Mouse (Mus musculus) midbrain, embryonic 10.5 days (tissue): ENCODE data around the gene Mex3d. TPM values are rescaled to one million over a fixed set of nuclear protein-coding genes. Genes with fewer than 3 reads are reported as not detected.
"Not testable (repeated sequence)": the region's sequence is repeated elsewhere in the genome, so short reads cannot be mapped to it uniquely, and the experiment has no call there.

Source experiments
- DNase-seq: peaks from one replicate; pipeline ENCODE4 v3.0.0-alpha.2; 2017; ENCODE audit warnings: low spot score
- H3K27ac ChIP-seq: fragments of 300-500 bp; sonication (generic); replicated peaks from 2 replicates; pipeline ENCODE4 v1.5.1; 2016; ENCODE audit warnings: mild to moderate bottlenecking
- H3K27me3 ChIP-seq: fragments of 300-500 bp; sonication (generic); 2 replicates; pipeline ENCODE4 v1.6.1; 2016; ENCODE audit warnings: low read depth, mild to moderate bottlenecking; ENCODE audit not compliant: poor library complexity, severe bottlenecking
- H3K36me3 ChIP-seq: fragments of 300-500 bp; sonication (generic); 2 replicates; pipeline ENCODE4 v1.6.1; 2016; ENCODE audit warnings: mild to moderate bottlenecking, moderate library complexity
- H3K4me1 ChIP-seq: fragments of 300-500 bp; sonication (generic); 2 replicates; pipeline ENCODE4 v1.6.1; 2016
- H3K4me3 ChIP-seq: fragments of 300-500 bp; sonication (generic); 2 replicates; pipeline ENCODE4 v1.5.1; 2016; ENCODE audit warnings: mild to moderate bottlenecking, moderate library complexity
- H3K9me3 ChIP-seq: fragments of 300-500 bp; sonication (generic); replicated peaks from 2 replicates; pipeline ENCODE4 v1.6.1; 2016; ENCODE audit warnings: mild to moderate bottlenecking
- WGBS: fragments of 180-500 bp; shearing (Covaris S2); methylation state at CpG from one replicate; pipeline ENCODE4 v1.1.7; 2016; 5-methylcytosine and 5-hydroxymethylcytosine counted together
- polyA plus RNA-seq: library from polyadenylated mRNA; unstranded; fragments of >200 nt; fragmentation: Nextera tagmentation; extraction: Ambion mirVana; gene quantifications from 2 replicates; pipeline ENCODE4 v1.2.1, GENCODE M21; 2016

Mex3d gene
- polyA plus RNA-seq, 1 experiment from 2014 or later: 6.3 TPM

DNA sequence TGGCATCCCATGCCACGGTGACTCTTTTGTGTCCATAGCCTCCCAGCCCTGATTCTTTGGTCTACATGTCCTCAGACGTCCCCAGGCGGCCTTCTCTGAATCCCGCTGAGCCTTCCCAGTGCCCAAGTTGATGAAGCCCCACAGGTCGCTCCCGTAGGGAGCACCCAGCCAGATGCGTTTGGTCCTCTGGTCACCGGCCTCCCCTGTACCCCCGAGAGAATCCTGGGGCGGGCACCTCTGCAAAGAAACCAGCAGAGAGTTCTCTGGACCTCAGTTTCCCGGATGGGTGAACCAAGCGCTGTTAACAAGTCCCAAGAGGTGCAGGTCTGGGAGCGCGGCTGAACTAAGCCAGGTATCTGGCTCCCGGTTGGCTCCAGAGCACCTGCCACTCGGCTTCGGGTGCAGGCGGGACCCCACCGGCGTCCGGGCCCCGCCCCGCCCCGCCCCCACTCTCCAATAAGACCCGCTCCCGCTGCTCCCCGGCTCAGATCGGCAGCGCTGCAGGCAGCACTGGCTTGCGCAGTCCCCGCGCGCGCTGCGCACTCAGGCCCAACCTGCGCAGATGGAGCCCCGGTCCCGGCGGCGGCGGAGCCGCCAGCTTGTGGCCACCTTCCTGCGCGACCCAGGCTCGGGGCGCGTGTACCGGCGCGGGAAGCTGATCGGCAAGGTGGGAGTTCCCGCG lies 31.3 kb downstream of the Mex3d start, which contains the start of gene Plk5:
Gene Plk5 (plus strand): TSS at position 459 of the 682 bp plus-strand sequence.
- DNase-seq: no peak
- Histone ChIP-seq H3K27ac (no peak within 1 kb of the TSS; the same call in 1 of the 2 replicates), H3K27me3 (peaks cover 100% of the 10 kb centered on the region), H3K4me3 (peak within 1 kb of the TSS; percentile 47), H3K4me1 (peaks cover 36% of the 10 kb centered on the region), H3K9me3 (no peaks in the 10 kb centered on the region), H3K36me3 (no peaks in the 10 kb centered on the region)
- WGBS: under 1% methylated on average over 53 of the region's 53 CpGs

DNA sequence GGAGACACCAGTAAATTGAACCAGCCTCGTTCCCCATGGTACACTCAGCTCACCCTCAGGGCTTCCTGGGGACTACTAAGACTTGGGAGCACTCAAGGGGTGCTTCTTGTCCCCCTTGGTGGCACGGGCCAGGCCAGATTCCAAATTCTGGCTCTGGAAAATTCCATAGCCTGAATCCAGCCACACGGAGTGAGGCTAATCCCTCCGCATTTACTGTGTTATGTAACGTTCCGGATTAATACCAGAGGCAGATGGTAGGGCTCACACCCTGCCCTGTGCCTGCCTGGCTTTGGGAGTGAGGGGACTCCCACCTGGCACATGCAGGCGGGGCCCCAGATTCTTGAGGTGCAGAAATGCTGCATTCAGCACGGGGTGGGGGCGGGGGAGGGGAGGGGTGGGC lies 32.0 kb downstream of the Mex3d start:
- no peaks in the 10 kb centered on the region for H3K36me3 ChIP-seq
- no peaks in the 10 kb centered on the region for H3K9me3 ChIP-seq
- H3K4me3 ChIP-seq: peak overlapping the region; percentile 47; the same call in 1 of the 2 replicates
- H3K27ac ChIP-seq: no peak overlapping the region
- peaks cover 100% of the 10 kb centered on the region for H3K27me3 ChIP-seq
- DNase-seq: no peak
- peaks cover 38% of the 10 kb centered on the region for H3K4me1 ChIP-seq
- 9% methylated on average over 9 of the region's 9 CpGs for WGBS

DNA sequence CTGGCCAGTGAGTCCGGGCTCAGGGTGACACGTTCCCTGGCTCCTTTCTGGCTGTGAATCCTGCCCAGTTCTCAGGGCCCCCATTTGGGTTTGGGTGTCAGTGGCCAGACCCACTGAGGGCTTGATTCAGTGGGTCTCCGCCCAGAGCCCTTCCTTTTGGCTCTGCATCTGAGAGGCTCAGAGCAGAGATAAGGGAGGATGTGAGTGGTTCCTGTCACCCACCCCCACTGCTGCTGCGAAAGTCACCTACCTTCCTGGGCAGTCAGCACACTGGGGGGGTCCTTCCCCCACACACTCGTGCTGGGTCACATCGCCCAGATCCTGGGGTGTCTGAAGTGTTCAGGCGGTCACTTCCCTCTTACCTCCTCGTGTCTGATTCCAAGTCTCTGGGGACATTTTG lies 34.7 kb downstream of the Mex3d start:
- Histone ChIP-seq H3K4me1 (peaks cover 52% of the 10 kb centered on the region), H3K27ac (no peak overlapping the region), H3K4me3 (no peak overlapping the region), H3K9me3 (no peaks in the 10 kb centered on the region), H3K36me3 (no peaks in the 10 kb centered on the region), H3K27me3 (peaks cover 100% of the 10 kb centered on the region)
- DNase-seq: no peak
- 69% methylated on average over 8 of the region's 8 CpGs for WGBS

DNA sequence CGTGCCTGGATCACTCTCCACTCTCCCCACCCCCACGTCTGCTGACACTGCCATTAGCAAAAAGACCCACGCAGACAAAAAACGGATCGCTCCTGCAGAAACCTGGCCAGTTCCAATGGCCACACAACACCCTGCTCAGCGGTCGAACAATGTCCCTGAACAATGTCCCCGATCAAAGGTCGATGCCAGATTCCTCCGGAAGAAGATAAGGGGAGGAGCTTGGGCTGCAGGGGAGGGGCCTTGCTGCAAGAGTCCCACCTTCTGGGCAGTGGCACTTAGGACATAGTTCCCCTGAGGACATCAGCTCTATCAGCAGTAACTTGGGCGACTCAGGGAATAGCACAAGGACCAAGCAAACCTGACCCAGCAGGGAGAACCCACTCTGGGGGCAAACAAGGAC lies 35.6 kb downstream of the Mex3d start:
- Histone ChIP-seq H3K27me3 (peaks cover 100% of the 10 kb centered on the region), H3K36me3 (no peaks in the 10 kb centered on the region), H3K9me3 (no peaks in the 10 kb centered on the region), H3K4me3 (no peak overlapping the region), H3K27ac (no peak overlapping the region), H3K4me1 (peaks cover 48% of the 10 kb centered on the region)
- WGBS: 23% methylated on average over 11 of the region's 11 CpGs
- DNase-seq: no peak

DNA sequence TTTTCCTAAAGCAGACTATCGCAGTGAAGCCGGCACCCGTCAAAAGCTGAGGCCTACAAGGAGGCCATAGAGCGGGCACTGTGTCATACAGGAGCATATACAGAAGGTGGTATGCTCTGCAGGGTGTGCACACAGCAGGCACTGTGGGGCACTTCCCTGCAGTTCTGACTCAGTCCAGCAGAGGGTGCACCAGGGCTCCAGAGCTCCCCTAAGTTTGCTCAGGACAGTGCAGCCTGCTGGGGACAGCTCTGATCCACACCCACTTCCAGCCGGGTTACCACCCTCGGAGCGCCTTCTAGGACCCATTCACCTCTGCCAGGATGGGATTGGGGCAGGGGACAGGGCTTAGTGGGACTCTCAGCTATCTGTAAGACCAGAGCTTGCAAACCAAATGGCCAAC lies 37.2 kb downstream of the Mex3d start:
- H3K27me3 ChIP-seq: peaks cover 100% of the 10 kb centered on the region
- H3K4me1 ChIP-seq: peaks cover 34% of the 10 kb centered on the region
- H3K9me3 ChIP-seq: no peaks in the 10 kb centered on the region
- H3K27ac ChIP-seq: no peak overlapping the region
- peak; percentile 87 for DNase-seq
- H3K4me3 ChIP-seq: peak overlapping the region; percentile 11; the same call in 1 of the 2 replicates
- 3% methylated on average over 7 of the region's 7 CpGs for WGBS
- H3K36me3 ChIP-seq: no peaks in the 10 kb centered on the region

DNA sequence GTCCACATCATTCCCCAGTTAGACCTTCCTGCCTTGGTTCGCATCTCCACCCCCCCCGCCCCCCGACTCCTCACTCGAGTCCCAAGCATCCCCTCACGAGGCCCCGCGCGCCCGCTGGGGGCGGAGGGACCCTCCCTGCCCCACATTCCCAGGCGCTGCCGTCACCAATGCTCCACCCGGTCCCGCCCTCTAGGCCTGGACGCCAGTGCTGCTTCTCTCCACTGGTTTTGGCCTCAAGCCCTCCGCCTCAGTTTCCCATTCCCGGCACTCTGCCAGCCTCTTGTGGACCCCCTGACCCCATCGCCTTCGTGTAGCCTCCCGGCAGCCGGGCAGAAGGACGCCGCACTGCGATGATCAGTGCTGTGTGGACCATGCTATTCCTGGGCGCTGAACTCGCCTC lies 38.5 kb downstream of the Mex3d start:
- H3K4me3 ChIP-seq: peak overlapping the region; percentile 48; the same call in 1 of the 2 replicates
- H3K4me1 ChIP-seq: peaks cover 40% of the 10 kb centered on the region
- H3K36me3 ChIP-seq: no peaks in the 10 kb centered on the region
- no peaks in the 10 kb centered on the region for H3K9me3 ChIP-seq
- H3K27me3 ChIP-seq: peaks cover 100% of the 10 kb centered on the region
- no peak overlapping the region for H3K27ac ChIP-seq
- WGBS: 15% methylated on average over 26 of the region's 26 CpGs
- DNase-seq: no peak

DNA sequence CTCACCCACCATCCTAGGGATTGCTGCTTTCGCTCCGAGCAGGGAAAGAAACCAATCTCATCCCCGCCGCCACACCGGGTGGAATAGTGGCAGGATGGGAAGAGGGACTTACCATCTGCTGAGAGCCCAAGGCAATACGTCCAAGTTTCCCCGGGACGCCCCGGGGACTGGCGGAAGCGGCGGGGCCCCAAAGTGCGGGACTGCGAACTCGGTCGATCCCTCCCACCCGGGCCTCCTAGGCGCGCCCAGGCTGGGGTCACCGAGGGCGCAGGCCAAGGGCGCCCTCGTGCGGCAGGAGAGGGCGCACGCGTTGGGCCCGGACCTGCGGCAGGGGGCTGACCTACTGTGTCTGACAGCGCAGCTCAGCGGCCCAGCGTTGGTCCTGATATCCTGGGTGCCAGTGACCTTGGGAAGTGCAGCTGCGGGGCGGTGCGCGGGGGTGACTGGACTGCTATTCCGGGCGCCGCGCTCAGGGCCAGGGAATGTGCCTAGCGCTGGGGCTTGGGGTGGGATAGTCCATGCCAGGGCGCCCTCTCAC lies 39.1 kb downstream of the Mex3d start, which contains the start of gene Adamtsl5:
Gene Adamtsl5 (minus strand): TSS at position 169 of the 538 bp plus-strand sequence.
- DNase-seq: peak; percentile 74
- Histone ChIP-seq H3K27ac (no peak within 1 kb of the TSS; the same call in 1 of the 2 replicates), H3K4me3 (peak within 1 kb of the TSS; percentile 48), H3K27me3 (peaks cover 100% of the 10 kb centered on the region), H3K36me3 (no peaks in the 10 kb centered on the region), H3K4me1 (peaks cover 47% of the 10 kb centered on the region), H3K9me3 (no peaks in the 10 kb centered on the region)
- WGBS: 1% methylated on average over 42 of the region's 42 CpGs

DNA sequence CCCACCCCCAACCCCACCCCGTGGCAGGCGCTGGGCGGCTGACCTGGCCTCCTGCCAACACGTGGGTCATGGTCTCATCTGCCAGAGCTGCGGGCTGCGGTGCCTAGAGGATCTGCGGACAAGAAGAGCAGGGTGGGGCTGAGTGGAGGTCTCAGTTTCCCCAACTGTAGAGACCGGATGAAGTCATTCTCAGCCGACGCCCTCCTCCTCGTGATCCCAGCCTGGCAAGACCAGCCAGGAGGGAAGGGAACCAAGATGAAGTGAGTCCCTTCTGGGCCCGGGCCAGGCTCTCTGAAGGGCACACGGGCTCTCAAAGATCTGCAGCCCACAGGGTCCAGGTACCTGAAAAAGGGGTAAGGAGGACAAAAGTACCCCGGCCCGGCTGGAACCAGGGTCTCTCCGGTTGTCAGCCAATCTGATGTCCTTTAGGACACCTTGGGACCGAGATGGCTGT lies 39.9 kb downstream of the Mex3d start:
- Histone ChIP-seq H3K27ac (no peak overlapping the region), H3K36me3 (no peaks in the 10 kb centered on the region), H3K27me3 (peaks cover 100% of the 10 kb centered on the region), H3K9me3 (no peaks in the 10 kb centered on the region), H3K4me1 (peaks cover 55% of the 10 kb centered on the region), H3K4me3 (peak overlapping the region; percentile 48)
- DNase-seq: no peak
- 17% methylated on average over 17 of the region's 17 CpGs for WGBS

DNA sequence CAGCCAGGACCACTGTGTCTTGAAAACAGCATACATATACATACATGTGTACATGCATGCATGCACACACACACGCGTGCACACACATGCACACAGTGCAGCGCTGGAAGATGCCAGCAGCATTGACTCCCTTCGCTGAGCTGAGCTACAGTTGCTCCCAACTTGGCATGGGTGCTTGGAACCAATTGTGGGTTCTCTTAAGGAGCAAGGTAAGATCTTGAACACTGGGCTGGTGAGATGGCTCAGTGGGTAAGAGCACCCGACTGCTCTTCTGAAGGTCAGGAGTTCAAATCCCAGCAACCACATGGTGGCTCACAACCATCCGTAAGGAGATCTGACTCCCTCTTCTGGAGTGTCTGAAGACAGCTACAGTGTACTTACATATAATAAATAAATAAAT lies 41.5 kb downstream of the Mex3d start:
- WGBS: 80% methylated on average over 6 of the region's 6 CpGs
- peaks cover 71% of the 10 kb centered on the region for H3K4me1 ChIP-seq

DNA sequence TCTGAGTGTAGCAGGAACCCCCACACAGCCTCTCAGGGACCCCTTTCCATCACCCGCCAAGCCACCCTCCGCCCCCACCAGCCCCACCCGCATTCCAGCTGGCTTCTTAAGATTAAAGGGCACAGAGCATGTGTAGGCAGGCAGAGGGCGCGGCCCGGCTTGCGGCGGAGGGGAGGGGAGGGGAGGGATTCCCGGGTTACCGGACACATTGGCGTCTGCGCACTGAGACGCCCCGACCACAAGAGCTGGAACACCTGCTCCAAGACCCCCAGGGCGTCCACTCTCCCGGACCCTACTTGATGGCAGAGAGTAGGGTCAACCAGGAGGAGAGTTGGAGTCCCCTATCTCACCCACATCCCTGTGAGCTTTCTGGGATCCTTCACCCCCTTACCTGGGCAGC lies 42.3 kb downstream of the Mex3d start:
- no peak for DNase-seq

More for the DNA sequence above, 41.5 kb downstream of the Mex3d start:
- not testable (repeated sequence) for DNase-seq, H3K9me3 ChIP-seq, H3K4me3 ChIP-seq, H3K27ac ChIP-seq, H3K36me3 ChIP-seq
- peaks cover 100% of the 10 kb centered on the region for H3K27me3 ChIP-seq

DNA sequence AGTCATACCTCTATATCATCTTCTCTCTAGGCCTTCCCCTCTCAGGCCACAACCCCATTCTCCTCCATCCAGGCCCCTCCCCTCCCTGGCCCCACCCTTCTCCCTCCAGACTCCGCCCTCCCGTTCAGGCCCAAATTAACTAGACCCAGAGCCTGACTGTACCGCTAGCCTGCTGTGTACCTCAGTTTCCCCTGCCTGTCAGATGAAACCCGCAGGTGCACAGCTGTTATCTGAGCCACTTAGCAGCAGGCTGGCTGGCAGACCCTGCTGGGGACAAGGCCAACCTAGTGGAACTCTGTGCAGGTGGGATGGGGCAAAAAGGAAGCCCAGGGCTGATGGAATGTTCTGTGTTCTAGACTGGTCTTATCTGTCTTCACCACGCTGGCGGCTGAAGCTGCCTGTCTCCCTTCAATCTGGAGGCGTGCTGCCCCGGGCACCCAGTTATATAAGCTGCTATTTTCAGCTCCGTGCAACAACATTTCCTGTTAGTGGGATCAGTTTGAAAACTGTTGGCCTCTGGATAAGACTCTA lies 43.3 kb downstream of the Mex3d start:
- Histone ChIP-seq H3K27me3 (peaks cover 100% of the 10 kb centered on the region), H3K9me3 (no peaks in the 10 kb centered on the region), H3K27ac (no peak overlapping the region), H3K36me3 (no peaks in the 10 kb centered on the region), H3K4me1 (peaks cover 68% of the 10 kb centered on the region), H3K4me3 (peak overlapping the region; percentile 9; the same call in 1 of the 2 replicates)
- WGBS: 41% methylated on average over 9 of the region's 9 CpGs
- no peak for DNase-seq

More for the DNA sequence above, 42.3 kb downstream of the Mex3d start:
- no peaks in the 10 kb centered on the region for H3K9me3 ChIP-seq
- peaks cover 100% of the 10 kb centered on the region for H3K27me3 ChIP-seq
- 1% methylated on average over 16 of the region's 16 CpGs for WGBS
- H3K27ac ChIP-seq: no peak overlapping the region; the same call in 1 of the 2 replicates
- H3K36me3 ChIP-seq: no peaks in the 10 kb centered on the region
- peak overlapping the region; percentile 14; the same call in 1 of the 2 replicates for H3K4me3 ChIP-seq
- H3K4me1 ChIP-seq: peaks cover 68% of the 10 kb centered on the region

DNA sequence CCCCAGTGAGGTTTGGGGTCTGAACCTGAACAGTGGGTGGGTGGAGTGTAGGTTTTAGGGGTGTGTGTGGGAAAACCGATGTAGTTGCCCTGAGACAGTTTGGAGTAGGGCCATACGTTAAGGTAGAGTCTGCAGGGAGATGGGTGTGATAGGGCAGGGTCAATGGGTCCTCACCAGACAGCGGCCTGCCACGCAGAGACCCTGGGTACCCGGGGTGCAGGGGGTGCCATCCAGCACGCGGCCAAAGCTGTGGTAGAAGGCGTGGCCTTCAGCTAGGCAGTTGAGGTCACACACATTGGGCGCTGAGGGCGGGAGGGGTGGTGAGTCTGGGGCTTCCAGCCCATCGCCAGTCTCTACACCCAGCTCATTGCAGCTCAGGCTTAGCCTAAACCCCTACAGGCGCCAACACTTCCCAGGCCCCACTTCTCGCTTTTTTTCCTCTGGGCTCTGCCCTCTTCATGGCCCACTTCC lies 44.0 kb downstream of the Mex3d start:
- peak overlapping the region; percentile 52 for H3K4me3 ChIP-seq
- WGBS: 27% methylated on average over 13 of the region's 13 CpGs
- peaks cover 61% of the 10 kb centered on the region for H3K4me1 ChIP-seq
- no peaks in the 10 kb centered on the region for H3K9me3 ChIP-seq
- DNase-seq: no peak
- H3K27me3 ChIP-seq: peaks cover 96% of the 10 kb centered on the region
- 0 out of 2 replicates have a peak overlapping the region, but pooled peaks have one; percentile 59 for H3K27ac ChIP-seq
- H3K36me3 ChIP-seq: no peaks in the 10 kb centered on the region
